Mouse (Mus musculus) CH12.LX (cell line): ENCODE measurements around the gene Slc3a1. TPM values are rescaled to one million over a fixed set of nuclear protein-coding genes. Genes with fewer than 3 reads are reported as not detected.

Experiments used
- DNase-seq: peaks from one replicate; pipeline ENCODE4 v3.0.0-alpha.2; 2013; ENCODE audit errors: extremely low read depth
- H3K27ac ChIP-seq: 2 replicates; pipeline ENCODE4 v1.5.1; 2012; ENCODE audit warnings: low read depth, mild to moderate bottlenecking, control low read depth, moderate library complexity; ENCODE audit not compliant: insufficient read depth
- H3K27me3 ChIP-seq: replicated peaks from 2 replicates; pipeline ENCODE3; 2012; ENCODE audit warnings: inconsistent platforms
- H3K36me3 ChIP-seq, 2 experiments: replicated peaks in 1 of 2; 2 replicates each; pipeline versions ENCODE3 to v1.6.1; 2012; ENCODE audit warnings: inconsistent platforms in 1 of 2, low read length in 1 of 2, mild to moderate bottlenecking in 1 of 2, mixed read lengths in 1 of 2, moderate library complexity in 1 of 2; ENCODE audit not compliant: control insufficient read depth in 1 of 2, insufficient read depth in 1 of 2
- H3K4me1 ChIP-seq, 2 experiments: 2 replicates each; pipeline ENCODE4 v1.6.1; 2012; ENCODE audit warnings: inconsistent platforms in 1 of 2, moderate library complexity in 1 of 2; ENCODE audit not compliant: insufficient read depth in 2 of 2, control insufficient read depth in 1 of 2
- H3K4me2 ChIP-seq: 2 replicates; pipeline ENCODE4 v1.6.1; 2012; ENCODE audit warnings: low read depth, mild to moderate bottlenecking, control low read depth; ENCODE audit not compliant: poor library complexity, insufficient read depth, severe bottlenecking
- H3K4me3 ChIP-seq, 3 experiments: fragments of 150-350 bp in 1 of 3; sonication (generic) in 1 of 3; replicated peaks in 1 of 3; 2 replicates each; pipeline versions ENCODE3 to v1.5.1; 2011 to 2012; ENCODE audit warnings: low read depth in 2 of 3, low read length in 2 of 3, mild to moderate bottlenecking in 2 of 3, moderate library complexity in 2 of 3, control low read depth in 1 of 3, improper control_type of control experiment in 1 of 3, inconsistent platforms in 1 of 3, mixed read lengths in 1 of 3; ENCODE audit not compliant: poor library complexity in 1 of 3
- H3K79me2 ChIP-seq: replicated peaks from 2 replicates; pipeline ENCODE4 v1.6.1; 2012; ENCODE audit warnings: mild to moderate bottlenecking, moderate library complexity; ENCODE audit not compliant: control insufficient read depth, poor library complexity, insufficient read depth, severe bottlenecking; ENCODE audit errors: extremely low read depth
- H3K9ac ChIP-seq: 2 replicates; pipeline ENCODE4 v1.6.1; 2012; ENCODE audit warnings: low read depth, mild to moderate bottlenecking, control low read depth, moderate library complexity; ENCODE audit not compliant: insufficient read depth
- H3K9me3 ChIP-seq: replicated peaks from 2 replicates; pipeline ENCODE3; 2012; ENCODE audit warnings: low read length, inconsistent platforms, mixed read lengths
- ELF1 ChIP-seq: IDR thresholded peaks from 2 replicates; pipeline ENCODE4 v1.6.1; 2014; ENCODE audit warnings: low read depth, mild to moderate bottlenecking, inconsistent platforms, low read length, improper control_type of control experiment
- EP300 ChIP-seq: IDR thresholded peaks from 2 replicates; pipeline ENCODE4 v1.6.1; 2011; ENCODE audit warnings: low read length, improper control_type of control experiment
- IRF4 ChIP-seq: IDR thresholded peaks from 2 replicates; pipeline ENCODE4 v1.6.1; 2014; ENCODE audit warnings: low read depth, mild to moderate bottlenecking, inconsistent platforms, low read length, improper control_type of control experiment
- MAFK ChIP-seq: IDR thresholded peaks from 2 replicates; pipeline ENCODE4 v1.6.1; 2011; ENCODE audit warnings: low read length, improper control_type of control experiment; ENCODE audit not compliant: insufficient replicate concordance
- TBP ChIP-seq: conservative IDR thresholded peaks from 2 replicates; pipeline ENCODE4 v1.6.1; 2011; ENCODE audit warnings: low read depth, low read length, improper control_type of control experiment
- ZNF384 ChIP-seq: IDR thresholded peaks from 2 replicates; pipeline ENCODE4 v1.6.1; 2012; ENCODE audit warnings: low read depth, low read length, improper control_type of control experiment, inconsistent platforms
- dilution Hi-C: fragments of 300-500 bp; cut with MboI; formaldehyde crosslinking; loops from 2 replicates; pipeline ENCODE4 v1.14.3; 2020; ENCODE audit warnings: low sequenced_read_pairs; ENCODE audit not compliant: extremely low pct_unique_long_range_greater_than_20kb, extremely low pct_ligation_motif_present
- in situ Hi-C: fragments of 300-500 bp; cut with MboI; formaldehyde crosslinking; loops from 3 replicates; pipeline ENCODE4 v1.14.3; 2019; ENCODE audit warnings: low sequenced_read_pairs, low pct_ligation_motif_present, low pct_unique_long_range_greater_than_20kb, mixed read lengths
- polyA plus RNA-seq: library from polyadenylated mRNA; unstranded; fragments of >175 nt; gene quantifications from 2 replicates; pipeline ENCODE4 v1.2.1, GENCODE M21; 2012; ENCODE audit warnings: low read depth; ENCODE audit not compliant: insufficient read length
- total RNA-seq, 2 experiments: library from RNA; depleted of rRNA; stranded (reverse); fragments of 300-350 nt in 1 of 2; fragments of >200 nt in 1 of 2; gene quantifications; 2 replicates each; pipeline ENCODE4 v1.2.3; 2012 to 2014

Gene Slc3a1
- total and polyA plus RNA-seq, 3 experiments, result 0.04 TPM; not detected in 2

DNA sequence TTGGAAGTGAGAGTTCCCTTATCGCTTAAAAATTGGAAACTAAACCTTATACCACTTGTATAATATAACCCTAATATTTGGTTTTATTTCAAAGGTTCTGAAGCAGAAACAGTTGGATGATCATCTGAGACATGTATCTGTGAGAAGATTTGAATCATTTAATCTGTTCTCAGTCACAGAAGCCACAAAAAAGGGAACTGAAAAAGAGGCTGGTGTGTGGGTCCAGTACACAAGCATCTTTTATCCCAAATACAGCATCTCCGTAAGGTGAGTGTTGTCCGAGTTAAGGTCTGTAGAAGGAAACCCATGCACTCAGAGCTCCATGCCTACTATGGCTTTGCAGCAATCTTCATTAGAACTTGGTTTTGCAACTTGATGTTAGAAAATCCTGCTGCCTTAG lies 68.2 kb downstream of the Slc3a1 start:
- dilution Hi-C loops, result no loop called here
- peak; percentile 92 for TF ChIP-seq EP300
- TF ChIP-seq ELF1, result no peak
- peak; percentile 89 for TF ChIP-seq IRF4
- H3K4me1 ChIP-seq, result peaks cover 9 to 22% of the 10 kb centered on the region in 2 experiments

DNA sequence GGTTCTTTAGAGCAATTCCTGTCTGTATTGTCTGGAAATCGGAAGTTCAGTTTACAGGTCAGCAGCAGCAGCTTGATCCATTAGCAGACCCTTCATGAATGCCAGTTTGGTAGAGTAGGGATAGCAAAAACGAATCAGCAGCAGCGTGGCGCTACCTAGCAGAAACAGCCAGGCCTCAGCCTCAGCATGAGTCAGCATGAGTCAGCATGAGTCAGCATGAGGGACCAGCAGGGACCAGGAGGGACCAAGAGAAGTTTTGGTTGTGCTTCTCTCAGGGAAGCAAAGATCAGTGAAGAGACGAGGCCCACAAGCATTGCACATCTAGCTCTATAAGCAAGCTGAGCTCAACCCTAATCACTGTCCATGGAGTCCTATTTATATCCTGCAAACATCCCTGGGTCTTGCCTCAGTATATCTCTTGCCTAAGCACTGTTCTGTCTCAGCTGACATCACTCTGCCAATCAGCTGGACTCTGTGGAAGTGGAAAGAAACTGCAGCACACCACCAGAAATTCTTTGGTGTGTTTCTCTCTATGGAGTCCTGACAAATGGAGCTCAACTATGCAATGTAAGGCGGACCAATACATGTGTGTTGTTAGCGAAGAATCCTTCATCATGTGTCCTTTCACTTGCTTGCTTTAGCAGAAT lies 70.6 kb downstream of the Slc3a1 start:
- dilution Hi-C loops, result no loop called here

More for the DNA sequence above, 68.2 kb downstream of the Slc3a1 start:
- in situ Hi-C loops, result no loop called here
- no peaks in the 10 kb centered on the region for H3K27me3 ChIP-seq
- H3K27ac ChIP-seq, result no peak overlapping the region
- H3K36me3 ChIP-seq, result peaks cover 4 to 26% of the 10 kb centered on the region in 2 experiments
- no peak overlapping the region for H3K4me2 ChIP-seq
- peaks cover 16% of the 10 kb centered on the region for H3K9me3 ChIP-seq
- no peak overlapping the region for H3K9ac ChIP-seq
- DNase-seq, result peak; percentile 69
- no peaks in the 10 kb centered on the region for H3K79me2 ChIP-seq
- no peak overlapping the region for H3K4me3 ChIP-seq

GRCm38 (mm10) chr17:85100232-85100631 lies 72.1 kb downstream of the Slc3a1 start:
- dilution Hi-C loops (no loop called here), in situ Hi-C loops (no loop called here)
- Histone ChIP-seq H3K4me1 (peaks cover 4 to 11% of the 10 kb centered on the region in 2 experiments), H3K9ac (no peak overlapping the region), H3K79me2 (no peaks in the 10 kb centered on the region), H3K36me3 (peaks cover 4 to 29% of the 10 kb centered on the region in 2 experiments), H3K27ac (no peak overlapping the region), H3K4me2 (no peak overlapping the region), H3K27me3 (no peaks in the 10 kb centered on the region), H3K9me3 (peaks cover 16% of the 10 kb centered on the region), H3K4me3 (no peak overlapping the region)
- TF ChIP-seq TBP, result no peak
- no peak for DNase-seq

More for the DNA sequence above, 70.6 kb downstream of the Slc3a1 start:
- Histone ChIP-seq H3K9ac (no peak overlapping the region), H3K4me1 (peaks cover 4 to 11% of the 10 kb centered on the region in 2 experiments), H3K4me3 (no peak overlapping the region), H3K4me2 (no peak overlapping the region), H3K79me2 (no peaks in the 10 kb centered on the region)
- in situ Hi-C loops, result no loop called here
- TF ChIP-seq MAFK, result peak; percentile 56; the same call in 1 of the 2 replicates
- TF ChIP-seq ZNF384, result no peak
- no peak for TF ChIP-seq EP300
- TF ChIP-seq, all 38 proteins: peak for 1
- peak; percentile 33 for DNase-seq
- Histone ChIP-seq H3K27me3 (no peaks in the 10 kb centered on the region), H3K27ac (no peak overlapping the region), H3K36me3 (peaks cover 4 to 29% of the 10 kb centered on the region in 2 experiments), H3K9me3 (peaks cover 16% of the 10 kb centered on the region)
